Mouse (Mus musculus) lung, postnatal 14 days (tissue): Measurements from ENCODE around the gene Gprasp2.
A peak's percentile ranks its signal among the peaks of the same experiment; 100 is the strongest.
"Not testable (repeated sequence)": the region's sequence is repeated elsewhere in the genome, so short reads cannot be mapped to it uniquely, and the experiment has no call there.

ENCODE experiments used
- DNase-seq: peaks from one replicate; pipeline ENCODE4 v3.0.0; 2021

The Gprasp2 gene

GRCm38 (mm10) chrX:135838521-135839360 lies at the start of gene Gprasp2:
Gene Gprasp2, plus strand, starts transcription at chrX:135839034.
- not testable (repeated sequence) for DNase-seq

GRCm38 (mm10) chrX:135791536-135791935 lies 47.3 kb upstream of the Gprasp2 start:
- DNase-seq, result no peak

- DNase-seq, result no peak
Observed at GRCm38 (mm10) chrX:135792326-135792725, 46.5 kb upstream of the Gprasp2 start.

- peak; percentile 21 for DNase-seq
Observed at GRCm38 (mm10) chrX:135795591-135796304, 43.1 kb upstream of the Gprasp2 start.

GRCm38 (mm10) chrX:135796305-135797211 lies 42.3 kb upstream of the Gprasp2 start:
- not testable (repeated sequence) for DNase-seq

GRCm38 (mm10) chrX:135797212-135797644 lies 41.6 kb upstream of the Gprasp2 start, which contains the start of gene Bhlhb9:
Gene Bhlhb9, plus strand, starts transcription at chrX:135797594.
- peak; percentile 51 for DNase-seq

- DNase-seq, result no peak
Observed at GRCm38 (mm10) chrX:135804149-135804548, 34.7 kb upstream of the Gprasp2 start.

GRCm38 (mm10) chrX:135805780-135806179 lies 33.1 kb upstream of the Gprasp2 start:
- peak; percentile 53 for DNase-seq

- not testable (repeated sequence) for DNase-seq
Observed at GRCm38 (mm10) chrX:135835896-135836295, 2.9 kb upstream of the Gprasp2 start.

- DNase-seq, result no peak
Observed at GRCm38 (mm10) chrX:135837896-135838295, 938 bp upstream of the Gprasp2 start.

- DNase-seq, result peak; percentile 15
Observed at GRCm38 (mm10) chrX:135839397-135840391, 860 bp downstream of the Gprasp2 start.

GRCm38 (mm10) chrX:135866806-135867205 lies 28.0 kb downstream of the Gprasp2 start:
- not testable (repeated sequence) for DNase-seq

GRCm38 (mm10) chrX:135876679-135877078 lies 37.8 kb downstream of the Gprasp2 start:
- no peak for DNase-seq

GRCm38 (mm10) chrX:135879626-135880025 lies 40.8 kb downstream of the Gprasp2 start:
- DNase-seq, result no peak

- DNase-seq, result peak; percentile 53
Observed at GRCm38 (mm10) chrX:135885411-135886233, 46.8 kb downstream of the Gprasp2 start.

- DNase-seq, result peak; percentile 3
Observed at GRCm38 (mm10) chrX:135886234-135886585, 47.4 kb downstream of the Gprasp2 start.
